Mouse (Mus musculus): Measurements from ENCODE around the gene Psmb7.

Gene Psmb7

GRCm38 (mm10) chr2:38545706-38546105 is 98.2 kb downstream of the Psmb7 start:
- DNase-seq (ENCODE audit: low read depth, low spot score): no peak

- DNase-seq (ENCODE audit: low read depth, low spot score): no peak
Measured at GRCm38 (mm10) chr2:38544982-38545381, 98.9 kb downstream of the Psmb7 start.

- no peak for DNase-seq (ENCODE audit: low read depth, low spot score)
Measured at GRCm38 (mm10) chr2:38544341-38544740, 99.5 kb downstream of the Psmb7 start.

- DNase-seq (ENCODE audit: low read depth, low spot score): no peak
Measured at GRCm38 (mm10) chr2:38543158-38543557, 100.7 kb downstream of the Psmb7 start.

GRCm38 (mm10) chr2:38542366-38542765 is 101.5 kb downstream of the Psmb7 start:
- no peak for DNase-seq (ENCODE audit: low read depth, low spot score)

- no peak for DNase-seq (ENCODE audit: low read depth, low spot score)
Measured at GRCm38 (mm10) chr2:38541570-38541969, 102.3 kb downstream of the Psmb7 start.

GRCm38 (mm10) chr2:38541101-38541500 is 102.8 kb downstream of the Psmb7 start:
- no peak for DNase-seq (ENCODE audit: low read depth, low spot score)

- no peak for DNase-seq (ENCODE audit: low read depth, low spot score)
Measured at GRCm38 (mm10) chr2:38540666-38541065, 103.2 kb downstream of the Psmb7 start.

- DNase-seq (ENCODE audit: low read depth, low spot score): no peak
Measured at GRCm38 (mm10) chr2:38539677-38540076, 104.2 kb downstream of the Psmb7 start.
